Mouse (Mus musculus) left cerebral cortex, postnatal 10 days (tissue): ENCODE measurements around the gene Map2. TPM values are rescaled to one million over a fixed set of nuclear protein-coding genes. Genes with fewer than 3 reads are reported as not detected.

ENCODE experiments used
- DNase-seq, 2 experiments: peaks; one replicate each; pipeline ENCODE4 v3.0.0; 2021 to 2022; ENCODE audit warnings: low spot score in 2 of 2, mixed read lengths in 1 of 2; ENCODE audit errors: extremely low spot score in 1 of 2
- intact Hi-C: fragments of 180-260 bp; cut with DNase I; formaldehyde crosslinking; loops from one replicate; pipeline ENCODE4 v1.15.1; 2025
- total RNA-seq, 2 experiments: library from RNA; stranded (reverse); gene quantifications; 2 replicates each; pipeline ENCODE4 v1.2.3; 2021

Map2 gene
- 1,000 to 10,000 TPM; 1,154 to 1,199 TPM for total RNA-seq

DNA sequence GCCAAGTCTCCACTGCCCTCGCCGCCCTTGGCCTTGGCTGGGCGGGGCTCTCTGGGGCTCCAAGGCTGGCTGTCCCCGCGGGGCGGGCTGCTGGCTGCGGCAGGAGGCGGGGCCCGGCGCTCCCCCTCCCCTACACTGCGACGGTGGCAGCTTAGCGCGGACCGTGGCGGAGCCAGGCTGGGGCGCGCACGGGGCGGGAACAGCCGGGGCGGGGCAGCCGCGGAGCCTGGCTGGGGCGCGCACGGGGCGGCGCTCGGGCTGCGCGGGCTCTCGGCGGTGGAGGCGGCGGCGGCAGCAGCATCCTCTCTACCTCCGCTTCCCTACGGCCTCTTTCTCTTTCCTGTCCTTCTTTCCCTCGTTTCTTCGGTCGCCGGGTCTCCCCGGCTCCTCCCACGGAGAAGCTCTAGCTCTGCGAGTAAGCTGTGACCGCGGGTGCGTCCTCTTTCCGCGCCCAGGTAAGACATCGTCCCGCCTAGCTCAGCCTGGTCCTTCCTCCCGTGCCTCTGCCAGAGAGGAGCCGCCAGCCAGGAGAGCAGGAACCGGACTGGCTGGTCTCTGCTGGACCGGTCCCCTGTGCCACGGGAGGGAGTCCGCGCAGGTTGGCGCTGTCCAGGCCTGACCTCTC lies at the start of gene Map2:
Map2 (plus strand) TSS at position 233 of the 625 bp plus-strand sequence.
- peak; percentile 69 to 91 for DNase-seq

DNA sequence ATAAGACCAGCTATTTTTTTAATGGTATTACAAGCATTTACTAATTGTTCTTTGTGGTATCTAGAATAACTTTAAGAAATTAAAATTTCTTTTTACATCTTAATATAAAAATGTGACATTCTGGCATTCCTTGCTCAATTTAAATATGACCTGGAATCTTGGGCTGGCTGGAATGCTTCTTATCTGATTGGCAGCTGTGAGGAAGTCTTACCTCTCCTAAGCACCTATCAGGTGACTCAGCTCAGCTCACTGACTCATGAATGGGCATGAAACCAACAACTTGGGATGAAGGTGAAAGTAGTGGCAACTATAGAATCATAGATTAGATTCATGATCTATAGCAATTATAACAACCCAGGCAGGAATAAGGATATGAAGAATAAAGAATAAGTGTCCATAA lies 42.1 kb upstream of the Map2 start:
- no peak for DNase-seq
- intact Hi-C loops, result no loop called here

More for the DNA sequence above, at the start of gene Map2:
- intact Hi-C loops, result no loop called here

GRCm38 (mm10) chr1:66135324-66135723 lies 39.7 kb upstream of the Map2 start:
- no peak for DNase-seq
- intact Hi-C loops, result no loop called here

DNA sequence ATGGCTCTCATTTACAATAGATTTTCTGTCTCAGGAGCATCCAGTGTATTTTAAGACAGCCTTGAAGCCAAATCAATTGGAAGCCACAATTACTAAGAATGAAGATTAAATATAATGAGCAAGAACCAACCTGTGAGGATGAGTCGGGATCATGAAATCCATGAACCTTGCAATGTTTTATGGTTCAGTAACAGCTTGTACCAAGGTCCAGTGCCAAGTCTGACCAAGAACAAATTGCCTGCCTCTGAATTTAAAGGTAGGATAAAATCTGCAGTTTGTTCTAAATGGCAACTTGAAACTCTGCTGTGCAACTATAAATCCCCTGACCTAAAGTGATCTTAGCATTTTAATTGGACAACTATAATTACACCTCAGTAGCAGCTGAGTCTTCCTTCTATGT lies 34.4 kb upstream of the Map2 start:
- intact Hi-C loops, result no loop called here
- no peak for DNase-seq

DNA sequence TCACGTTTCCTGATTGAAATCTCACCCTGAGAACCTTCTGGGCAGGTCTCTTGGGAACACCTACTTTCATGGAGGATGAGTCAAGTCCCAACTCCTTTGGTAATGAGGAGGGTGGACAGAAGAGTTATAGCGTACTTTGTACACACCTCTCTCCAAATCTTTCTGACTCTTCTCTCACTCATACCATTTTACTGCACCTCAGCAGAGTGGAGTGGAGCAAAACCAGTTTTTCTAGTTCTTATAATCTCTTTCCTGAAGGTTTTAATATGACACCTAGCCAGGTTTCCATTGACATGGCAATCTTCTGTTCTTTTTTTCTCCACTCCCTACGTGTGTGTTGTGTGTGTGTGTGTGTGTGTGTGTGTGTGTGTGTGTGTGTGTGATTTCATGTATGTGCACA lies 29.9 kb upstream of the Map2 start:
- no peak for DNase-seq
- intact Hi-C loops, result no loop called here

DNA sequence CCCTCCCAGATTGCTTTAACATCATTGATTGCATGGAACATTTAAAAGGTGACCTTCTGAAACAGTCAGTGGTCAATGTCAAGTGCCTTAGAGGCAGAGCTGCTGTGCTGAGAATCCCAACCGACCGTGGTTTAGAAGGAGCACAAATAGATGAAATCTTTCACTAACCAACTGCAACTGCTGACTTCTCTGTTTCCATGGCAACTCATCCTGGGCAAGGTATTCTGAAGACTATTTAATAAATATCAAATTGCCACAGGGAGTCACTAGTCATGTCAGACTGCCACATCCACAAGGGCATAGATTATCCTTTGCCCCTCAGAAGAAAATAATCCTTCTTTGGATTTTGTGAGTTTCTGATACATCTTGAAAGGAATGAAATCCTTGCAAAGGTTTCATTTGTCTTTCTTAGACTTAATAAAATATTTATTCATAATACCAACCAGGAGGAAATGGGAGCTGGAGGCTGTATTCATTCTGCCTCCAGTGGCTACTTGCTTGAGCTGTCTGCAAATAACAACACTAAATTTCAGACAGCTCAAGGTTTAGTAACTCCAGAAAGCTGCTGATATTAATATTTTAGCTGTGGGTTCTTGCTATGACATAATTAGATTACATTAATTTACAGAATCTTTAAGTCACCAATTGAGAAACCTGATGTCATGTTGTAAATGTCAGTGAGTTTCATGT lies 26.1 kb upstream of the Map2 start:
- intact Hi-C loops, result no loop called here
- DNase-seq, result no peak

DNA sequence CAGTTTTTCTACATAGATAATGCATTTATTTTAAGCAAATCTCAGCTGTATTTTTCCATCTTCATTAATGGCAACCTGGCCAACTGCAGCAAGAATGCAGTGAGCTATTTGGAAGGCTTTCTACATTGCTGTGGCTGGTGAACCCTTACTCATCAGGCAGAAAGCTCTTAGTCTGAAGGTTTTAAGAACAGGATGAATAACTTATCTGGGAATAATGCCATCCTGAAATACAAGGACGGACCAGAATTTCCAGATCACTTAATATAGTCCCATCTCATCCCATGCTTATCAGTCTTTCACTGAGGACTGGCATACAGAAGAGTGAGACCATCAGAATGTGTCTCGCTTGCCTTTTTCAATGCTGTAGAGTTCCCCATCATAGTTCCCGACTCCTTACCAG lies 24.3 kb upstream of the Map2 start:
- intact Hi-C loops, result no loop called here
- DNase-seq, result no peak

- intact Hi-C loops, result no loop called here
- no peak for DNase-seq
Measured at GRCm38 (mm10) chr1:66157135-66157534, 17.9 kb upstream of the Map2 start.

- intact Hi-C loops, result no loop called here
- DNase-seq, result no peak
Measured at GRCm38 (mm10) chr1:66157589-66157988, 17.5 kb upstream of the Map2 start.

DNA sequence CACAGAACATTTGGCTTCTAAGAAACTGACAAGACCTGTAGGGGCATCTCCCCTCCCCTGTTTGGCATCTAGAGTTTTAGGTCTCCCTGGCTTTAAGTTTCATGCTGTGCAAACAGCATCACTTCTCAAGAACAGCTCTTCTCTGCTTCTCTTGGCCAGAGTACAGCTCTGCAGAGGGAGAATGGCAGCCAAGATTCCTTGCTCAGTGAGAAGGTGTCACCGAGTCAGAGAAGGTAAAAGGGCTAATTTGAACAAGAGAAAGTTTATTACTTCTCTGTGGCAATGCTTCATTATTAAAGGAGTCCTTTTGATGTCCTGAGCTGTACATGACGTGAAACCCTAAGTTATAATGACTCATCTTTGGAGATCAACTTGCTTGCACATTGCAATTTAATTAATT lies 10.4 kb upstream of the Map2 start:
- no peak for DNase-seq
- intact Hi-C loops, result no loop called here

- intact Hi-C loops, result no loop called here
- no peak for DNase-seq
Measured at GRCm38 (mm10) chr1:66168722-66169121, 6.4 kb upstream of the Map2 start.

DNA sequence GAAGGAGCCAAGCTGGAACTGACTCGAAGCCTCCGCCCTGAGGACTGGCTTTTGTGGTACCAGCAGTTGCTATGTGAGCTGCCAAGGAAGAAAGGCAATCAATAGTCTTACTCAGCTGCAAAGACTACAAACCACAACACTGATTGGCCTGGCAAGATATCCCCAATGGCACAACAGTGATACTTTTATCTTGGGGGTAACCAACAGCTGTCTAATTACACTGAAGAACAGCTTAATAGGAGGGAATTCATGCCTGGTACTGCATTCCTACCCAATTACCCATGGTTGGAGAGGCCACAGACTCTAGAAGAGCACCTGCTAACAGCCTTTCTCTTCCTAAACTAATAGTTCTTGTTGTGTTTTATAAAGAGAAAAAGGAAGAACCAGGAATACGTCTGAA lies 2.9 kb upstream of the Map2 start:
- intact Hi-C loops, result no loop called here
- no peak for DNase-seq

- intact Hi-C loops, result no loop called here
- DNase-seq, result no peak
Measured at GRCm38 (mm10) chr1:66173630-66174029, 1.4 kb upstream of the Map2 start.

GRCm38 (mm10) chr1:66176012-66176837 lies 1.2 kb downstream of the Map2 start:
- intact Hi-C loops, result loop anchor here (2.0 kb wide), 1 partner anchor 147 kb away; no protein-coding TSS in a partner anchor
- no peak for DNase-seq

- no peak for DNase-seq
- intact Hi-C loops, result loop anchor here (2.0 kb wide), 1 partner anchor 146 kb away; no protein-coding TSS in a partner anchor
Measured at GRCm38 (mm10) chr1:66176838-66177105, 1.7 kb downstream of the Map2 start.

DNA sequence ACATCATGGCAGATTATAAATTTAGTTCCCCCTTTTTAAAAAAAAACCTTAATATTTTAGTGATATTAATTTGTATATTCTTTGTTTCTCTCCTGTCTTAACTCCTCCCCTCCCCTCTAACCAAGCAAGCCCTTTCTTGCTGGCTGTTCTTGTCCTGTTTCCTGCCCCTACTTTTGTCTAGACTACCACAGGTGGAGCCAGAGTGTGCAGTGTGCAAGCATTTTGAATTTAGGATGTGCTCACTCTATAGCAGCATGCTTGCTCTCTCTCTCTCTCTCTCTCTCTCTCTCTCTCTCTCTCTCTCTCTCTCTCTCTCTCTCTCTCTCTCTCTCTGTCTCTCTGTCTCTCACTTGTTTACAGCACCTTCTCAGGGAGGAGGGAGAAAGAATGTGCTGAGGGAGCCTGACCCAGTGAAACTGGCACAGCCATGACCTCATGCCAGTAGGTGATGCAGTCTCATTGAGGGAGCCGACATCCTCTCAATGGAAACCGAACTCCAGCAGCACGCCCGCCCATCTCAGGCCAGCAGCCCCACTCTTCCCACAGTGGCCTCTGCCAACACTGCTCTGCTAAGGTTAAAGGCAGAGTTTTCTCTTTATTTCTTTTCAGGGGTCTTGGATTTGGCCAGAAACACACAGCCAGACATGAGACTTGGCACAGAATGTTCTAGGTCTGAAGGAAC lies 2.6 kb downstream of the Map2 start:
- intact Hi-C loops, result loop anchor here (2.0 kb wide), 1 partner anchor 145 kb away; no protein-coding TSS in a partner anchor
- DNase-seq, result no peak

- intact Hi-C loops, result no loop called here
- DNase-seq, result no peak
Measured at GRCm38 (mm10) chr1:66187016-66187681, 12.1 kb downstream of the Map2 start.

GRCm38 (mm10) chr1:66192401-66192800 lies 17.3 kb downstream of the Map2 start:
- no peak for DNase-seq
- intact Hi-C loops, result no loop called here

DNA sequence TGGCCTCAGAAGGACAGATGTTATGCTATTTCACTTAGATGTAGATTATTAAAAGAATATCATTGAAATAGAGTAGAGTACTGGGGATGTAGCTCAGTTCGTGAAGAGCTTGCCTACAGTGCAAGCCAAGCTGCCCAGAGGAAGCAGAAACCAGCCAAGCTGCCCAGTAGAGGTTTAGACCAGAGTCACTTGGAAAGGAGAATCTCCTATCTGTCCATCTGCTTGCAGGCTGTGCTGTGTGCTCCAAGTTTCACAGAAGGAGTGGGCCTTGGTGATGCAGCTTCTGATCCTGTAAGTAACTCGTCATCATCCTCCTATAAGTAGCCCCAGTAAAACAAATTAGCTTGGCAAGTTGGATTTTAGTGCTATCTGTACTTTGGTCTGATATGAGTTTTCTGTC lies 17.8 kb downstream of the Map2 start:
- DNase-seq, result no peak
- intact Hi-C loops, result no loop called here
